Mouse (Mus musculus): Measurements from ENCODE around the gene Cep128. TPM values are rescaled to one million over a fixed set of nuclear protein-coding genes. Genes with fewer than 3 reads are reported as not detected.
A peak's percentile ranks its signal among the peaks of the same experiment; 100 is the strongest.
"Not testable (repeated sequence)": the region's sequence is repeated elsewhere in the genome, so short reads cannot be mapped to it uniquely, and the experiment has no call there.

Gene Cep128
- polyA plus RNA-seq, 1 experiment from 2014 or later, result 8.9 TPM

GRCm38 (mm10) chr12:91412461-91413182 is 28.4 kb upstream of the Cep128 start:
- no peaks in the 10 kb centered on the region for H3K4me1 ChIP-seq (ENCODE audit: control insufficient read depth, low read depth, low read length)
- WGBS (ENCODE audit: insufficient replicate concordance), result 57% methylated on average over 7 of the region's 7 CpGs
- H3K27me3 ChIP-seq (ENCODE audit: control insufficient read depth, insufficient read depth, low read depth, low read length), result no peaks in the 10 kb centered on the region
- ATAC-seq (ENCODE audit: low read depth), result no peak
- no peak overlapping the region for H3K27ac ChIP-seq (ENCODE audit: low read length)
- no peak overlapping the region for H3K9ac ChIP-seq (ENCODE audit: low read depth, low read length)
- no peaks in the 10 kb centered on the region for H3K9me3 ChIP-seq (replicated peaks; ENCODE audit: control insufficient read depth, low read length)
- H3K36me3 ChIP-seq (ENCODE audit: control insufficient read depth, insufficient read depth), result no peaks in the 10 kb centered on the region
- no peak overlapping the region for H3K4me2 ChIP-seq (ENCODE audit: low read depth, low read length)
- no peak overlapping the region for H3K4me3 ChIP-seq (ENCODE audit: low read depth, low read length)

GRCm38 (mm10) chr12:91410306-91410705 is 26.1 kb upstream of the Cep128 start:
- no peak overlapping the region for H3K27ac ChIP-seq (ENCODE audit: low read length)
- no peaks in the 10 kb centered on the region for H3K4me1 ChIP-seq (ENCODE audit: control insufficient read depth, low read depth, low read length)
- H3K27me3 ChIP-seq (ENCODE audit: control insufficient read depth, insufficient read depth, low read depth, low read length), result no peaks in the 10 kb centered on the region
- ATAC-seq (ENCODE audit: low read depth), result no peak
- H3K4me3 ChIP-seq (ENCODE audit: low read depth, low read length), result no peak overlapping the region
- H3K36me3 ChIP-seq (ENCODE audit: control insufficient read depth, insufficient read depth), result no peaks in the 10 kb centered on the region
- no peaks in the 10 kb centered on the region for H3K9me3 ChIP-seq (replicated peaks; ENCODE audit: control insufficient read depth, low read length)
- 46% methylated on average over 4 of the region's 4 CpGs for WGBS (ENCODE audit: insufficient replicate concordance)
- H3K4me2 ChIP-seq (ENCODE audit: low read depth, low read length), result no peak overlapping the region
- H3K9ac ChIP-seq (ENCODE audit: low read depth, low read length), result no peak overlapping the region

- peak overlapping the region; percentile 40 for H3K4me3 ChIP-seq (ENCODE audit: low read depth, low read length)
- no peak overlapping the region for H3K9ac ChIP-seq (ENCODE audit: low read depth, low read length)
- no peak overlapping the region for H3K27ac ChIP-seq (ENCODE audit: low read length)
- H3K9me3 ChIP-seq (replicated peaks; ENCODE audit: control insufficient read depth, low read length), result no peaks in the 10 kb centered on the region
- H3K4me2 ChIP-seq (ENCODE audit: low read depth, low read length), result peak overlapping the region; percentile 57; the same call in 1 of the 2 replicates
- WGBS (ENCODE audit: insufficient replicate concordance), result 3% methylated on average over 12 of the region's 12 CpGs
- ATAC-seq (ENCODE audit: low read depth), result no peak
- no peaks in the 10 kb centered on the region for H3K36me3 ChIP-seq (ENCODE audit: control insufficient read depth, insufficient read depth)
- H3K4me1 ChIP-seq (ENCODE audit: control insufficient read depth, low read depth, low read length), result peaks cover 3% of the 10 kb centered on the region
- H3K27me3 ChIP-seq (ENCODE audit: control insufficient read depth, insufficient read depth, low read depth, low read length), result peaks cover 27% of the 10 kb centered on the region
Measured at GRCm38 (mm10) chr12:91401049-91401352, 16.8 kb upstream of the Cep128 start.

- WGBS (ENCODE audit: insufficient replicate concordance), result under 1% methylated on average over 38 of the region's 38 CpGs
- H3K36me3 ChIP-seq (ENCODE audit: control insufficient read depth, insufficient read depth), result no peaks in the 10 kb centered on the region
- H3K9ac ChIP-seq (ENCODE audit: low read depth, low read length), result no peak overlapping the region
- no peak overlapping the region for H3K27ac ChIP-seq (ENCODE audit: low read length)
- no peaks in the 10 kb centered on the region for H3K9me3 ChIP-seq (replicated peaks; ENCODE audit: control insufficient read depth, low read length)
- peak overlapping the region; percentile 40 for H3K4me3 ChIP-seq (ENCODE audit: low read depth, low read length)
- H3K4me1 ChIP-seq (ENCODE audit: control insufficient read depth, low read depth, low read length), result peaks cover 3% of the 10 kb centered on the region
- H3K4me2 ChIP-seq (ENCODE audit: low read depth, low read length), result peak overlapping the region; percentile 57
- H3K27me3 ChIP-seq (ENCODE audit: control insufficient read depth, insufficient read depth, low read depth, low read length), result peaks cover 27% of the 10 kb centered on the region
- peak; percentile 53 for ATAC-seq (ENCODE audit: low read depth)
Measured at GRCm38 (mm10) chr12:91400232-91401048, 16.2 kb upstream of the Cep128 start.

- WGBS (ENCODE audit: insufficient replicate concordance), result under 1% methylated on average over 22 of the region's 22 CpGs
- no peaks in the 10 kb centered on the region for H3K9me3 ChIP-seq (replicated peaks; ENCODE audit: control insufficient read depth, low read length)
- ATAC-seq (ENCODE audit: low read depth), result peak; percentile 48
- H3K27ac ChIP-seq (ENCODE audit: low read length), result peak overlapping the region; percentile 80
- H3K4me2 ChIP-seq (ENCODE audit: low read depth, low read length), result peak overlapping the region; percentile 70
- peaks cover 9% of the 10 kb centered on the region for H3K4me1 ChIP-seq (ENCODE audit: control insufficient read depth, low read depth, low read length)
- H3K4me3 ChIP-seq (ENCODE audit: low read depth, low read length), result peak overlapping the region; percentile 72
- H3K36me3 ChIP-seq (ENCODE audit: control insufficient read depth, insufficient read depth), result peaks cover 4% of the 10 kb centered on the region; the same call in 1 of the 2 replicates
- peak overlapping the region; percentile 78 for H3K9ac ChIP-seq (ENCODE audit: low read depth, low read length)
- H3K27me3 ChIP-seq (ENCODE audit: control insufficient read depth, insufficient read depth, low read depth, low read length), result no peaks in the 10 kb centered on the region
Measured at GRCm38 (mm10) chr12:91383516-91384264, 519 bp downstream of the Cep128 start.

- Histone ChIP-seq H3K27ac (ENCODE audit: low read length) (no peak overlapping the region), H3K4me3 (ENCODE audit: low read depth, low read length) (no peak overlapping the region), H3K9me3 (replicated peaks; ENCODE audit: control insufficient read depth, low read length) (no peaks in the 10 kb centered on the region), H3K27me3 (ENCODE audit: control insufficient read depth, insufficient read depth, low read depth, low read length) (no peaks in the 10 kb centered on the region), H3K36me3 (ENCODE audit: control insufficient read depth, insufficient read depth) (peaks cover 3% of the 10 kb centered on the region; the same call in 1 of the 2 replicates), H3K9ac (ENCODE audit: low read depth, low read length) (no peak overlapping the region), H3K4me2 (ENCODE audit: low read depth, low read length) (no peak overlapping the region), H3K4me1 (ENCODE audit: control insufficient read depth, low read depth, low read length) (no peaks in the 10 kb centered on the region)
- ATAC-seq (ENCODE audit: low read depth), result no peak
- WGBS (ENCODE audit: insufficient replicate concordance), result 69% methylated on average over 3 of the region's 3 CpGs
Measured at GRCm38 (mm10) chr12:91369173-91369572, 15.0 kb downstream of the Cep128 start.

GRCm38 (mm10) chr12:91353783-91354182 is 30.4 kb downstream of the Cep128 start:
- peak overlapping the region; percentile 37 for H3K4me2 ChIP-seq (ENCODE audit: low read depth, low read length)
- H3K36me3 ChIP-seq (ENCODE audit: control insufficient read depth, insufficient read depth), result peaks cover 3% of the 10 kb centered on the region
- no peaks in the 10 kb centered on the region for H3K27me3 ChIP-seq (ENCODE audit: control insufficient read depth, insufficient read depth, low read depth, low read length)
- H3K9ac ChIP-seq (ENCODE audit: low read depth, low read length), result no peak overlapping the region
- H3K4me3 ChIP-seq (ENCODE audit: low read depth, low read length), result no peak overlapping the region; the same call in 1 of the 2 replicates
- 35% methylated on average over 8 of the region's 8 CpGs for WGBS (ENCODE audit: insufficient replicate concordance)
- H3K27ac ChIP-seq (ENCODE audit: low read length), result peak overlapping the region; percentile 39
- ATAC-seq (ENCODE audit: low read depth), result peak; percentile 89
- H3K9me3 ChIP-seq (replicated peaks; ENCODE audit: control insufficient read depth, low read length), result no peaks in the 10 kb centered on the region
- peaks cover 11% of the 10 kb centered on the region for H3K4me1 ChIP-seq (ENCODE audit: control insufficient read depth, low read depth, low read length)

GRCm38 (mm10) chr12:91338656-91339055 is 45.6 kb downstream of the Cep128 start:
- ATAC-seq (ENCODE audit: low read depth), result not testable (repeated sequence)

More at GRCm38 (mm10) chr12:91338656-91339055, 45.6 kb downstream of the Cep128 start:
- not testable (repeated sequence) for H3K27ac ChIP-seq (ENCODE audit: low read length); H3K4me1 ChIP-seq (ENCODE audit: control insufficient read depth, low read depth, low read length); H3K36me3 ChIP-seq (ENCODE audit: control insufficient read depth, insufficient read depth); H3K9me3 ChIP-seq (replicated peaks; ENCODE audit: control insufficient read depth, low read length); H3K4me2 ChIP-seq (ENCODE audit: low read depth, low read length); H3K4me3 ChIP-seq (ENCODE audit: low read depth, low read length); H3K27me3 ChIP-seq (ENCODE audit: control insufficient read depth, insufficient read depth, low read depth, low read length); H3K9ac ChIP-seq (ENCODE audit: low read depth, low read length)
- 92% methylated on average over 13 of the region's 13 CpGs for WGBS (ENCODE audit: insufficient replicate concordance)
